Mouse (Mus musculus): ENCODE measurements around the gene Scn2b. TPM values are rescaled to one million over a fixed set of nuclear protein-coding genes. Genes with fewer than 3 reads are reported as not detected.

Gene Scn2b
- polyA plus RNA-seq, 1 experiment: 9.8 TPM

GRCm38 (mm10) chr9:45118552-45118951 lies 970 bp downstream of the Scn2b start:
- peaks cover 62% of the 10 kb centered on the region for H3K4me1 ChIP-seq (replicated peaks; ENCODE audit: control insufficient read depth, insufficient read depth, low read length)
- H3K27ac ChIP-seq (ENCODE audit: control insufficient read depth, insufficient read depth, low read length): no peak overlapping the region
- no peak for TF ChIP-seq CTCF (IDR thresholded peaks at IDR 0.05; ENCODE audit: borderline replicate concordance, control insufficient read depth, extremely low read depth, insufficient read depth, low read length, poor library complexity)
- no peak for TF ChIP-seq POLR2A (IDR thresholded peaks at IDR 0.05; ENCODE audit: control insufficient read depth, extremely low read depth, insufficient read depth, low read length, poor library complexity)
- no peak for DNase-seq
- no peaks in the 10 kb centered on the region for H3K27me3 ChIP-seq (ENCODE audit: control insufficient read depth, insufficient read depth, low read length)
- H3K4me3 ChIP-seq (ENCODE audit: control insufficient read depth, insufficient read depth, low read length): no peak overlapping the region
- no peaks in the 10 kb centered on the region for H3K36me3 ChIP-seq (ENCODE audit: control insufficient read depth, insufficient read depth, low read length)
- 80% methylated on average over 10 of the region's 10 CpGs for WGBS

DNA sequence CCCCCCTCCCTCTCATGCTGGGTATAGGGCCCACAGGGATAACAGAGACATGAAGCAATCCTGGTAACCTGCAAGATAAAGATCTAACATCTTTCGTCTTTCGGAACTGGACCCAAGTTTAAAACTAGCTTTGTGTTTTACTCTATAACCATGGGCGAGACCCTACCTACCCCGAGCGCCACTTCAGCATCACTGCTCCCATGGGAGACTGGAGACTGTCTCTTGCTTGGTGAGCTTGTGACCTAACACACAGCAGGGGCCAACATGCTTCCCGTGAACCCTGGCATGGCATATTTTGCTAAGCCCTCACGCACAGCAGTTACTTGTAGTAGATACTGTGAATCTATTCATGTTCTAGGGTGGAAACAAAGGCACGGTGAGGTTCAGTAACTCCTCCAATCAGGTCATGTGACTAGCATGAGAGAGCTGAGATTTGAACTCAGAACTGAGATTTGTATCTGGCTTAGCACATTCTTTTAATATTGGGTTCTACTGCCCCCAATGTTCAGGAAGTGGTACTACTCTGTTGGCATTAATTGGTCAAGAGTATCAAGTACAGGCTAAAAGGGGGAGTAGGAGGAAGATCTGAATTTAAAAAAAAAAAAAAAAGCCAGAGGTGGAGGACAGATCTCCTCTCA lies 1.9 kb downstream of the Scn2b start:
- 94% methylated on average over 8 of the region's 8 CpGs for WGBS
- Histone ChIP-seq H3K27me3 (ENCODE audit: control insufficient read depth, insufficient read depth, low read length) (no peaks in the 10 kb centered on the region), H3K4me1 (replicated peaks; ENCODE audit: control insufficient read depth, insufficient read depth, low read length) (peaks cover 62% of the 10 kb centered on the region), H3K27ac (ENCODE audit: control insufficient read depth, insufficient read depth, low read length) (no peak overlapping the region), H3K36me3 (ENCODE audit: control insufficient read depth, insufficient read depth, low read length) (no peaks in the 10 kb centered on the region), H3K4me3 (ENCODE audit: control insufficient read depth, insufficient read depth, low read length) (no peak overlapping the region)
- TF ChIP-seq CTCF (IDR thresholded peaks at IDR 0.05; ENCODE audit: borderline replicate concordance, control insufficient read depth, extremely low read depth, insufficient read depth, low read length, poor library complexity): no peak
- no peak for TF ChIP-seq POLR2A (IDR thresholded peaks at IDR 0.05; ENCODE audit: control insufficient read depth, extremely low read depth, insufficient read depth, low read length, poor library complexity)
- DNase-seq: no peak

DNA sequence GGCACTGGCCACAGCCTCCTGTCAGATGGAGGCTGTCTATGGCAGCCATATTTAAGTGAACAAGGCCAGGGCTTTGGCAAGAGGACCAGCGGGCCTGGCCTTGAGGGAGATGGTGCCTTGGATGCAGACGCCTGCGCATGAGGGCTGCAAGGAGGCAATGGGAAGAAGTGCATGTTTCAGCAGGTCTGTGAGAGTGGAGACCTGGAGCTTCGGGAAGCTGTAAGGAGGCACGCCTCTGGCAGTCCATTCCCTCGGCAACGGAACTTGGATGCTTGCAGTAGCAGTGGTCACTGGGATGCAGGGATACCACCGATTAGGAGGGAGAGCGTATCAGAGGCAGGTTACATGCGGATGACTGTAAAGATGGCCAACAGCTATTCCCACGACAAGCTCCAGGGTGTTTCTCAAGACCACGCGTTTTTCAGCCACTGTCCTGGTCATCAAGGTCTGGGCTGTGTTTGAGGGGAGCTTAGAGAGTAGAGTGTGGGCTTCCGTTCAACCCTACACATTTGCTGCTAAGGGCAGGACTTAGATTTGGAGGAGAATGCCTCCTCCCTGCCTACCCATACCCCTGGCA lies 2.5 kb downstream of the Scn2b start:
- DNase-seq: no peak
- Histone ChIP-seq H3K36me3 (ENCODE audit: control insufficient read depth, insufficient read depth, low read length) (no peaks in the 10 kb centered on the region), H3K4me3 (ENCODE audit: control insufficient read depth, insufficient read depth, low read length) (no peak overlapping the region), H3K27me3 (ENCODE audit: control insufficient read depth, insufficient read depth, low read length) (no peaks in the 10 kb centered on the region), H3K27ac (ENCODE audit: control insufficient read depth, insufficient read depth, low read length) (no peak overlapping the region), H3K4me1 (replicated peaks; ENCODE audit: control insufficient read depth, insufficient read depth, low read length) (peaks cover 62% of the 10 kb centered on the region)
- 94% methylated on average over 14 of the region's 14 CpGs for WGBS
- no peak for TF ChIP-seq POLR2A (IDR thresholded peaks at IDR 0.05; ENCODE audit: control insufficient read depth, extremely low read depth, insufficient read depth, low read length, poor library complexity)
- TF ChIP-seq CTCF (IDR thresholded peaks at IDR 0.05; ENCODE audit: borderline replicate concordance, control insufficient read depth, extremely low read depth, insufficient read depth, low read length, poor library complexity): no peak

GRCm38 (mm10) chr9:45120567-45120966 lies 3.0 kb downstream of the Scn2b start:
- Histone ChIP-seq H3K4me3 (ENCODE audit: control insufficient read depth, insufficient read depth, low read length) (no peak overlapping the region), H3K4me1 (replicated peaks; ENCODE audit: control insufficient read depth, insufficient read depth, low read length) (peaks cover 59% of the 10 kb centered on the region), H3K36me3 (ENCODE audit: control insufficient read depth, insufficient read depth, low read length) (no peaks in the 10 kb centered on the region), H3K27me3 (ENCODE audit: control insufficient read depth, insufficient read depth, low read length) (no peaks in the 10 kb centered on the region), H3K27ac (ENCODE audit: control insufficient read depth, insufficient read depth, low read length) (peak overlapping the region; percentile 50; the same call in 1 of the 2 replicates)
- TF ChIP-seq POLR2A (IDR thresholded peaks at IDR 0.05; ENCODE audit: control insufficient read depth, extremely low read depth, insufficient read depth, low read length, poor library complexity) (no peak), CTCF (IDR thresholded peaks at IDR 0.05; ENCODE audit: borderline replicate concordance, control insufficient read depth, extremely low read depth, insufficient read depth, low read length, poor library complexity) (no peak)
- 91% methylated on average over 6 of the region's 6 CpGs for WGBS
- DNase-seq: no peak

GRCm38 (mm10) chr9:45121001-45121400 lies 3.4 kb downstream of the Scn2b start:
- H3K27ac ChIP-seq (ENCODE audit: control insufficient read depth, insufficient read depth, low read length): peak overlapping the region; percentile 50; the same call in 1 of the 2 replicates
- WGBS: 18% methylated on average over 6 of the region's 6 CpGs
- H3K4me3 ChIP-seq (ENCODE audit: control insufficient read depth, insufficient read depth, low read length): no peak overlapping the region
- no peak for TF ChIP-seq POLR2A (IDR thresholded peaks at IDR 0.05; ENCODE audit: control insufficient read depth, extremely low read depth, insufficient read depth, low read length, poor library complexity)
- TF ChIP-seq CTCF (IDR thresholded peaks at IDR 0.05; ENCODE audit: borderline replicate concordance, control insufficient read depth, extremely low read depth, insufficient read depth, low read length, poor library complexity): peak; percentile 34; the same call in 1 of the 2 replicates
- no peaks in the 10 kb centered on the region for H3K27me3 ChIP-seq (ENCODE audit: control insufficient read depth, insufficient read depth, low read length)
- peak; percentile 80 for DNase-seq
- H3K36me3 ChIP-seq (ENCODE audit: control insufficient read depth, insufficient read depth, low read length): no peaks in the 10 kb centered on the region
- peaks cover 56% of the 10 kb centered on the region for H3K4me1 ChIP-seq (replicated peaks; ENCODE audit: control insufficient read depth, insufficient read depth, low read length)

DNA sequence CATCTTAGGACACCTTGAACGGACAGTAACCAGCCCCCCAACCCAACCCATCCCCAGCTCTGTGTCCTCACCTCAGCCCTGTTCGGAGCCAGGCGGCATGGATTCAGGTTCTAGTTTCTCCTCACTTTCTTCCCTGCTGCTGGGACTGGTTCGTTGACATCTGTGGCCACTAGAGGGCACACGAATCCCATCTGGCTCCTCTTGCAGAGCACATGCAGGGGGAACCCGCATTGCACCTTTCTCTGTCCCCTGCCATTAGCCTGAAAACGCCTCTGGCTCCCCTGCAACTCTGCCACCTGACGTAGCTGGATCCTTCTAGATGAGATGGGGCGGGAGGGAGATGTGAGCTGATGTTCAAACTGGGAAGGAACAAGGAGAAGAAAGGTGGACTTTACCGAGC lies 4.2 kb downstream of the Scn2b start:
- 4% methylated on average over 10 of the region's 10 CpGs for WGBS
- Histone ChIP-seq H3K4me1 (replicated peaks; ENCODE audit: control insufficient read depth, insufficient read depth, low read length) (peaks cover 57% of the 10 kb centered on the region), H3K27me3 (ENCODE audit: control insufficient read depth, insufficient read depth, low read length) (no peaks in the 10 kb centered on the region), H3K4me3 (ENCODE audit: control insufficient read depth, insufficient read depth, low read length) (peak overlapping the region; percentile 35), H3K27ac (ENCODE audit: control insufficient read depth, insufficient read depth, low read length) (peak overlapping the region; percentile 51; the same call in 1 of the 2 replicates), H3K36me3 (ENCODE audit: control insufficient read depth, insufficient read depth, low read length) (no peaks in the 10 kb centered on the region)
- 0 out of 2 replicates have a peak, but pooled peaks have one; percentile 10 for TF ChIP-seq POLR2A (IDR thresholded peaks at IDR 0.05; ENCODE audit: control insufficient read depth, extremely low read depth, insufficient read depth, low read length, poor library complexity)
- peak; percentile 93 for TF ChIP-seq CTCF (IDR thresholded peaks at IDR 0.05; ENCODE audit: borderline replicate concordance, control insufficient read depth, extremely low read depth, insufficient read depth, low read length, poor library complexity)
- DNase-seq: peak; percentile 86
